Mouse (Mus musculus) gastrocnemius, postnatal 25 days (tissue): Measurements from ENCODE around the gene Slc36a3. TPM values are rescaled to one million over a fixed set of nuclear protein-coding genes. Genes with fewer than 3 reads are reported as not detected.
A peak's percentile ranks its signal among the peaks of the same experiment; 100 is the strongest.
"Not testable (repeated sequence)": the region's sequence is repeated elsewhere in the genome, so short reads cannot be mapped to it uniquely, and the experiment has no call there.

Source experiments
- DNase-seq: peaks from one replicate; pipeline ENCODE4 v3.0.0; 2022
- total RNA-seq, 2 experiments: library from RNA; stranded (reverse); gene quantifications; 1 replicate in 1 of 2; 2 replicates in 1 of 2; pipeline ENCODE4 v1.2.3; 2021

Slc36a3 gene
- total RNA-seq, 2 experiments from 2014 or later, result not detected

GRCm38 (mm10) chr11:55144011-55144410 is 7.5 kb downstream of the Slc36a3 start:
- DNase-seq, result no peak

GRCm38 (mm10) chr11:55141502-55141901 is 10.0 kb downstream of the Slc36a3 start:
- DNase-seq, result no peak

GRCm38 (mm10) chr11:55137646-55138045 is 13.9 kb downstream of the Slc36a3 start:
- DNase-seq, result no peak

- no peak for DNase-seq
Observed at GRCm38 (mm10) chr11:55136770-55137547, 14.5 kb downstream of the Slc36a3 start.

- no peak for DNase-seq
Observed at GRCm38 (mm10) chr11:55134871-55135270, 16.6 kb downstream of the Slc36a3 start.

- no peak for DNase-seq
Observed at GRCm38 (mm10) chr11:55134407-55134806, 17.1 kb downstream of the Slc36a3 start.

GRCm38 (mm10) chr11:55133204-55133603 is 18.3 kb downstream of the Slc36a3 start:
- DNase-seq, result no peak

GRCm38 (mm10) chr11:55131946-55132345 is 19.6 kb downstream of the Slc36a3 start:
- no peak for DNase-seq

- DNase-seq, result no peak
Observed at GRCm38 (mm10) chr11:55131077-55131742, 20.3 kb downstream of the Slc36a3 start.

GRCm38 (mm10) chr11:55128411-55128810 is 23.1 kb downstream of the Slc36a3 start:
- DNase-seq, result no peak

GRCm38 (mm10) chr11:55127937-55128336 is 23.6 kb downstream of the Slc36a3 start:
- DNase-seq, result no peak

- DNase-seq, result no peak
Observed at GRCm38 (mm10) chr11:55126663-55127062, 24.8 kb downstream of the Slc36a3 start.

GRCm38 (mm10) chr11:55121430-55121829 is 30.1 kb downstream of the Slc36a3 start:
- no peak for DNase-seq

GRCm38 (mm10) chr11:55120821-55121271 is 30.7 kb downstream of the Slc36a3 start:
- no peak for DNase-seq

- no peak for DNase-seq
Observed at GRCm38 (mm10) chr11:55120279-55120678, 31.2 kb downstream of the Slc36a3 start.

GRCm38 (mm10) chr11:55117031-55117430 is 34.5 kb downstream of the Slc36a3 start:
- DNase-seq, result no peak

- no peak for DNase-seq
Observed at GRCm38 (mm10) chr11:55116004-55116403, 35.5 kb downstream of the Slc36a3 start.

GRCm38 (mm10) chr11:55114291-55114690 is 37.2 kb downstream of the Slc36a3 start:
- no peak for DNase-seq

- not testable (repeated sequence) for DNase-seq
Observed at GRCm38 (mm10) chr11:55113861-55114250, 37.7 kb downstream of the Slc36a3 start.

- DNase-seq, result peak; percentile 9
Observed at GRCm38 (mm10) chr11:55113209-55113860, 38.2 kb downstream of the Slc36a3 start.

- DNase-seq, result no peak
Observed at GRCm38 (mm10) chr11:55110566-55111169, 40.8 kb downstream of the Slc36a3 start.

GRCm38 (mm10) chr11:55109521-55110300 is 41.8 kb downstream of the Slc36a3 start:
- no peak for DNase-seq
